Mouse (Mus musculus) neural tube, embryonic 14.5 days (tissue): ENCODE measurements around the gene Zfp790. TPM values are rescaled to one million over a fixed set of nuclear protein-coding genes. Genes with fewer than 3 reads are reported as not detected.
A peak's percentile ranks its signal among the peaks of the same experiment; 100 is the strongest.

Experiments used
- ATAC-seq: fragments of 200-750 bp; cut with Nextera tagmentation; 2 replicates; pipeline ENCODE4 v1.8.0; 2017; ENCODE audit warnings: low read depth, mild to moderate bottlenecking, moderate TSS enrichment, moderate library complexity
- H3K27ac ChIP-seq: fragments of 300-500 bp; sonication (generic); 2 replicates; pipeline ENCODE4 v1.5.1; 2014; ENCODE audit warnings: low read depth, mild to moderate bottlenecking, control low read depth, low read length, moderate library complexity, mixed read lengths
- H3K27me3 ChIP-seq: fragments of 300-500 bp; sonication (generic); 2 replicates; pipeline ENCODE4 v1.6.1; 2014; ENCODE audit warnings: low read length; ENCODE audit not compliant: control insufficient read depth, insufficient read depth
- H3K36me3 ChIP-seq: fragments of 300-500 bp; sonication (generic); 2 replicates; pipeline ENCODE4 v1.6.1; 2014; ENCODE audit warnings: low read length, mixed read lengths; ENCODE audit not compliant: control insufficient read depth, insufficient read depth
- H3K4me1 ChIP-seq: fragments of 300-500 bp; sonication (generic); 2 replicates; pipeline ENCODE4 v1.6.1; 2014; ENCODE audit warnings: low read length; ENCODE audit not compliant: control insufficient read depth, insufficient read depth
- H3K4me2 ChIP-seq: fragments of 300-500 bp; sonication (generic); 2 replicates; pipeline ENCODE4 v1.6.1; 2014; ENCODE audit warnings: mild to moderate bottlenecking, low read depth, low read length, control low read depth
- H3K4me3 ChIP-seq: fragments of 300-500 bp; sonication (generic); 2 replicates; pipeline ENCODE4 v1.5.1; 2014; ENCODE audit warnings: low read depth, low read length, control low read depth, mixed read lengths
- H3K9ac ChIP-seq: fragments of 300-500 bp; sonication (generic); replicated peaks from 2 replicates; pipeline ENCODE4 v1.6.1; 2014; ENCODE audit warnings: low read depth, mild to moderate bottlenecking, control low read depth, low read length, mixed read lengths
- H3K9me3 ChIP-seq: fragments of 300-500 bp; sonication (generic); 2 replicates; pipeline ENCODE4 v1.6.1; 2016; ENCODE audit warnings: low read length; ENCODE audit not compliant: control insufficient read depth
- WGBS: fragments of 180-500 bp; shearing (Covaris S2); extraction: QIAGEN DNeasy Blood & Tissue Kit; methylation state at CpG from one replicate; pipeline ENCODE4 v1.1.7; 2014; 5-methylcytosine and 5-hydroxymethylcytosine counted together
- polyA plus RNA-seq: library from polyadenylated mRNA; unstranded; fragments of >200 nt; fragmentation: Nextera tagmentation; extraction: Ambion mirVana; gene quantifications from 2 replicates; pipeline ENCODE4 v1.2.1, GENCODE M21; 2014

Zfp790 gene
- polyA plus RNA-seq, 1 experiment from 2014 or later: 28.7 TPM

DNA sequence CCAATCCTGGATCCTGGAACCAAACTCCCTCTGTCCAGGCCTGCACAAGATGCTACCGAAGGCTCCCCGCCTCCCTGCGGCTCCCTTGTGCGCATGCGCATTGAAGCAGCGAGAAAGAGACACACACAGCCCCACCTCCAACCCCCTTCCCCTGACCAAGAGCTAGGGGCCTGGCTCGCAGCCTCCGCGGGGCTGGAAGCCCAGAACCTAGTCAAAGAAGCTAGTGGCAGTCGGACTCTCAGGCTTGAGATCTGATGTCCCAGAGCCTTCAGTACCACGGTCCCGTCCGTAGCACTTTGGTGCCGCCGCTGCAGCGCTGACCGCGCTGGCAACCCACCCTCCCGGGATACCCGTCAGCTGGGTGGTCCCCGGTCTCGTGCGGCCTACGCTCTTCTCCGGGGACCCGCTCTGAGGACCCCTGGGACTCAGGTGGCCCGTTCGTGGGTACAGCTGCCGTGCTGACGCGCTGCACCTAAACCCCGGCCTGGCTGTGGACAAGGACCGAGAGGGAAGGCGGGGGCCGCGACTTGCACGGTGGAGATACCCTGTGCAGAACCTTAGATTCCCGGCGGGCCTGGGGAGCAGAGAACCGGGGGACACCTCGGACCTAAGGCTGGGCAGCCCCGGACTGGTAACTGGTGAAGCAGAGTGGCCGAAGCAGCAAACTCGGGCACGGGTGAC lies 31.9 kb upstream of the Zfp790 start, which contains the start of gene Zfp30:
Gene Zfp30, plus strand, starts transcription at position 128 of the 681 bp plus-strand sequence.
- H3K27ac ChIP-seq: peak within 1 kb of the TSS; percentile 94
- peak within 1 kb of the TSS; percentile 79 for H3K9ac ChIP-seq
- H3K9me3 ChIP-seq: no peaks in the 10 kb centered on the region
- under 1% methylated on average over 45 of the region's 45 CpGs for WGBS
- peak within 1 kb of the TSS; percentile 60 for H3K4me2 ChIP-seq
- H3K27me3 ChIP-seq: no peaks in the 10 kb centered on the region
- peaks cover 3% of the 10 kb centered on the region for H3K36me3 ChIP-seq
- peak; percentile 97 for ATAC-seq
- peaks cover 15% of the 10 kb centered on the region for H3K4me1 ChIP-seq
- peak within 1 kb of the TSS; percentile 70 for H3K4me3 ChIP-seq

GRCm38 (mm10) chr7:29785023-29785422 lies 30.9 kb upstream of the Zfp790 start:
- Histone ChIP-seq H3K36me3 (peaks cover 10% of the 10 kb centered on the region), H3K9me3 (no peaks in the 10 kb centered on the region), H3K27me3 (no peaks in the 10 kb centered on the region), H3K4me2 (peak overlapping the region; percentile 60), H3K9ac (peak overlapping the region; percentile 42; the same call in 1 of the 2 replicates), H3K4me1 (peaks cover 15% of the 10 kb centered on the region), H3K4me3 (peak overlapping the region; percentile 70), H3K27ac (no peak overlapping the region)
- WGBS: 45% methylated on average over 8 of the region's 8 CpGs
- no peak for ATAC-seq

GRCm38 (mm10) chr7:29785888-29786287 lies 30.0 kb upstream of the Zfp790 start:
- Histone ChIP-seq H3K9me3 (no peaks in the 10 kb centered on the region), H3K36me3 (peaks cover 13% of the 10 kb centered on the region), H3K9ac (peak overlapping the region; percentile 42; the same call in 1 of the 2 replicates), H3K4me2 (peak overlapping the region; percentile 60), H3K27me3 (no peaks in the 10 kb centered on the region), H3K4me3 (peak overlapping the region; percentile 70), H3K27ac (no peak overlapping the region), H3K4me1 (peaks cover 15% of the 10 kb centered on the region)
- 85% methylated on average over 5 of the region's 5 CpGs for WGBS
- no peak for ATAC-seq

DNA sequence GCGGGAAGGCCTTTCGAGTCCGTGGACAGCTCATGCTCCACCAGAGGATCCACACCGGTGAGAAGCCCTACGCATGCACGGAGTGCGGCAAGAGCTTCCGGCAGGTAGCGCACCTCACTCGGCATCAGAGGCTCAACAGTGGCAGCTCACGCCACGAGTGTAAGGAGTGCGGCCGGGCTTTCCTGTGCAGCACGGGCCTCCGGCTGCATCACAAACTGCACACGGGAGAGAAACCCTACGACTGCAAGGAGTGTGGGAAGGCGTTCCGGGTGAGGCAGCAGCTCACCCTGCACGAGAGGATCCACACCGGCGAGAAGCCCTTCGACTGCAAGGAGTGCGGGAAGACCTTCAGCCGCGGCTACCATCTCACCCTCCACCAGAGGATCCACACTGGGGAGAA lies 23.0 kb upstream of the Zfp790 start:
- WGBS: 30% methylated on average over 27 of the region's 27 CpGs
- Histone ChIP-seq H3K4me2 (no peak overlapping the region), H3K4me1 (no peaks in the 10 kb centered on the region), H3K27me3 (no peaks in the 10 kb centered on the region), H3K27ac (no peak overlapping the region), H3K9me3 (no peaks in the 10 kb centered on the region), H3K36me3 (peaks cover 30% of the 10 kb centered on the region), H3K4me3 (no peak overlapping the region), H3K9ac (no peak overlapping the region)
- no peak for ATAC-seq

GRCm38 (mm10) chr7:29807046-29807445 lies 8.9 kb upstream of the Zfp790 start:
- H3K9ac ChIP-seq: no peak overlapping the region
- no peak overlapping the region for H3K4me3 ChIP-seq
- H3K4me1 ChIP-seq: no peaks in the 10 kb centered on the region
- no peaks in the 10 kb centered on the region for H3K27me3 ChIP-seq
- H3K36me3 ChIP-seq: no peaks in the 10 kb centered on the region
- no peaks in the 10 kb centered on the region for H3K9me3 ChIP-seq
- no peak for ATAC-seq
- H3K27ac ChIP-seq: no peak overlapping the region
- WGBS: 85% methylated on average over 5 of the region's 5 CpGs
- H3K4me2 ChIP-seq: no peak overlapping the region

DNA sequence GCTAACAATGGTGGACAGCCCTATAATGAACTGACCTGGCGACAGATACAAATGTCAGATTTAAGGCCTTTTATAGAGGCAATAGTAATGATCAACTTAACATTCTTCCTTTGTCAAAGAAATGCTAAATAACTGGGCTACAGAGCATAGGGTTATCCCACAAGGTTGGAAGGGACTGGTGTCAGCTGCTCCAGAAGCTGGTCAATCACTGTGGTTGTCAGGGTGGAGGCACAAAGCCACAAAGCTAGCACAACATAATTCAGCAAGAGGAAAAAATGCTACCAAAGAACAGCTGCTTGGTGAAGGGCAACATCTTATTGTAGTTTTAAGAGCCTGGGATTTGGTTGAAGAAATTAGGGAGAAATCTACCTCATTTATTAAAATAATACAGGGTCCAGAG lies 3.7 kb upstream of the Zfp790 start:
- Histone ChIP-seq H3K27me3 (no peaks in the 10 kb centered on the region), H3K27ac (no peak overlapping the region), H3K4me3 (no peak overlapping the region), H3K9me3 (no peaks in the 10 kb centered on the region), H3K36me3 (no peaks in the 10 kb centered on the region), H3K4me1 (peaks cover 19% of the 10 kb centered on the region), H3K9ac (no peak overlapping the region), H3K4me2 (no peak overlapping the region)
- 91% methylated on average over 1 of the region's 1 CpGs for WGBS
- ATAC-seq: no peak

GRCm38 (mm10) chr7:29814381-29814780 lies 1.5 kb upstream of the Zfp790 start:
- Histone ChIP-seq H3K4me2 (peak overlapping the region; percentile 63), H3K4me3 (peak overlapping the region; percentile 59), H3K27me3 (no peaks in the 10 kb centered on the region), H3K36me3 (no peaks in the 10 kb centered on the region), H3K27ac (no peak overlapping the region), H3K9me3 (no peaks in the 10 kb centered on the region), H3K4me1 (peaks cover 29% of the 10 kb centered on the region), H3K9ac (no peak overlapping the region)
- WGBS: 90% methylated on average over 2 of the region's 2 CpGs
- no peak for ATAC-seq

DNA sequence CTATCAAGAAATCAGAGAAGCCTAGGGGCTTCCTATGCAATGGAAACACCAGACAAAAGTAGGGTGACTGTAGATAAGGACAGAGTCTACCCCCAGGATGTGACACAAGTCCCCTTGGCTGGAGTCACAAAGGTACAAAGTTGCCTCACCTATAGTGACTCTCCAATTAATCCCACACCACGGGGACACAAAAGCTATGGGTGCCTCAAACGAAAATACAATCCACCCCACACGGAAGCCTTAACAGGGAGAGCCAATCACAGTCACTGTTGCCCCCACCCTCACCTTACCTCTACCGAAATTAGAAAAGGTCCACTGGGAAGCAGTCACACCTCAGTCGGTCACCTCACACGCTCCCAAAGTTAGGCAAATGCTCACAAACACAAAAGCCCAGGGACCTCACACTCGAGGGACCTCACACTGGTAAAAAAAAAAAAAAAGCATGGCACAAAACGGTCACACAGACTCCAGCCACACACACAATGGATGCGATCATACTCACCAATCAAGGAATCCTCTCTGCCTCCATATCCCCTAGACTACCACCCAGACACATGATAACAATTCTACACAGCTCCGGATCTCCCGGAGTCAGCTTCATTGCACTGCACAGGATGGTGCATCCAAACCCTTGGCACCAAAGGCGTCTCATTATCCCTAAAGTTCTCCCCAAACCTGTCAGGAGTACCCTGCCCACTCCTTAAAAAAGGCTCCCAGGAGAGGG lies 691 bp upstream of the Zfp790 start:
- WGBS: 3% methylated on average over 12 of the region's 12 CpGs
- peak overlapping the region; percentile 58 for H3K9ac ChIP-seq
- no peaks in the 10 kb centered on the region for H3K36me3 ChIP-seq
- no peaks in the 10 kb centered on the region for H3K27me3 ChIP-seq
- H3K4me2 ChIP-seq: peak overlapping the region; percentile 63
- ATAC-seq: peak; percentile 44
- peak overlapping the region; percentile 59 for H3K4me3 ChIP-seq
- H3K9me3 ChIP-seq: no peaks in the 10 kb centered on the region
- H3K27ac ChIP-seq: peak overlapping the region; percentile 89
- H3K4me1 ChIP-seq: peaks cover 31% of the 10 kb centered on the region

DNA sequence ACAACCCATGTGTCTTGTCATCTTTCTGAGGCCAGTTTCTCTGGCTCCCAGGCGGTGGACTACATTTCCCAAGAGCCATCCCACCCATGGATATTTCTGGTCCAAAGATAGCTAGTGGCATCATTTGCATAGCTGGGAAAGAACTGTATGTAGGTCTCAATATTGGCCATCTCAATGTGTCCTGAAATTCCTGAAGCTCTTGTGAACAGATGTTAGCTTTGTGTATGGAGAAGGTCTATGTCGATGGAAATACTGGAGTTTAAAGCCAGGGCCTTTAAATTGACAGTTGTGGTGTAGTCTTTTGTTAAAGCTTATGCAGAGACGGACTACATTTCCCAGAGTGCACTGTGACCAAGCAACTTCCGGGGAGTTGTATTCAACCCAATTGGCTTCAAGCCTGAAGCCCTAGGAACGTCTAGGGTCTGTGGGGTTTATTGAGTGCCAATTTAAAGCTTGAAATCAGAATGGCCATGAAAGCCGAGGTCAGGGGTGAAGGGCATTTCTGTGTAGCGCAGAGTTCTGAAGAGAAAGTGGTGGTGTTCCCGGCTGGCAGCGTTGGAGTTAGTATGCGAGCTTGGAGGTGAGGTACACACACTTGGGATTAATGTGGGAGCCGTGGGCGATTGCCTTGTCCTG lies 2.8 kb downstream of the Zfp790 start:
- no peaks in the 10 kb centered on the region for H3K27me3 ChIP-seq
- H3K27ac ChIP-seq: peak overlapping the region; percentile 55; the same call in 1 of the 2 replicates
- no peaks in the 10 kb centered on the region for H3K9me3 ChIP-seq
- peak overlapping the region; percentile 43 for H3K4me3 ChIP-seq
- H3K36me3 ChIP-seq: no peaks in the 10 kb centered on the region
- peaks cover 31% of the 10 kb centered on the region for H3K4me1 ChIP-seq
- peak overlapping the region; percentile 34 for H3K9ac ChIP-seq
- ATAC-seq: peak; percentile 80
- whole genome bisulfite sequencing: 2% methylated on average over 12 of the region's 12 CpGs
- peak overlapping the region; percentile 70 for H3K4me2 ChIP-seq
